Mouse (Mus musculus) ES-Bruce4 (cell line): ENCODE results near the gene Cd3d. TPM values are rescaled to one million over a fixed set of nuclear protein-coding genes. Genes with fewer than 3 reads are reported as not detected.

Experiments used
- H3K27ac ChIP-seq: 2 replicates; pipeline ENCODE4 v1.5.1; 2012; ENCODE audit warnings: low read length, inconsistent platforms; ENCODE audit not compliant: insufficient read depth
- H3K27me3 ChIP-seq: 2 replicates; pipeline ENCODE4 v1.6.1; 2012; ENCODE audit warnings: mild to moderate bottlenecking, low read length, inconsistent platforms; ENCODE audit not compliant: control insufficient read depth, poor library complexity, insufficient read depth, severe bottlenecking
- H3K36me3 ChIP-seq: 2 replicates; pipeline ENCODE4 v1.6.1; 2012; ENCODE audit warnings: inconsistent platforms, mild to moderate bottlenecking, low read length, moderate library complexity; ENCODE audit not compliant: control insufficient read depth, poor library complexity, insufficient read depth, severe bottlenecking
- H3K4me1 ChIP-seq: one replicate; pipeline ENCODE4 v1.8.1; 2011; ENCODE audit warnings: low read length; ENCODE audit not compliant: control insufficient read depth, insufficient read depth
- H3K4me3 ChIP-seq: 2 replicates; pipeline ENCODE4 v1.5.1; 2011; ENCODE audit warnings: low read depth, mild to moderate bottlenecking, low read length
- H3K9ac ChIP-seq: 2 replicates; pipeline ENCODE4 v1.6.1; 2012; ENCODE audit warnings: low read depth, mild to moderate bottlenecking, inconsistent platforms; ENCODE audit not compliant: poor library complexity, severe bottlenecking
- H3K9me3 ChIP-seq: replicated peaks from 2 replicates; pipeline ENCODE4 v1.6.1; 2012; ENCODE audit warnings: mild to moderate bottlenecking, low read length, inconsistent platforms; ENCODE audit not compliant: control insufficient read depth, poor library complexity, insufficient read depth, severe bottlenecking
- CTCF ChIP-seq: IDR thresholded peaks from one replicate; pipeline ENCODE4 v1.8.1; 2011; ENCODE audit warnings: low read depth, low read length
- EP300 ChIP-seq: IDR thresholded peaks from 2 replicates; pipeline ENCODE4 v1.6.1; 2011; ENCODE audit warnings: low read depth, low read length; ENCODE audit not compliant: insufficient read depth
- POLR2A ChIP-seq: IDR thresholded peaks from one replicate; pipeline ENCODE4 v1.8.1; 2011; ENCODE audit warnings: low read length; ENCODE audit not compliant: insufficient read depth
- polyA plus RNA-seq: library from polyadenylated mRNA; stranded (reverse); fragments of >200 nt; gene quantifications from 2 replicates; pipeline ENCODE4 v1.2.4, GENCODE M21; 2011; ENCODE audit warnings: low read depth; ENCODE audit not compliant: missing spikeins, insufficient read depth, insufficient read length

The Cd3d gene
- polyA plus RNA-seq, 1 experiment: not detected

GRCm38 (mm10) chr9:45030341-45030740 lies 48.8 kb downstream of the Cd3d start:
- no peaks in the 10 kb centered on the region for H3K4me1 ChIP-seq
- no peaks in the 10 kb centered on the region for H3K36me3 ChIP-seq
- H3K9ac ChIP-seq: no peak overlapping the region
- H3K4me3 ChIP-seq: no peak overlapping the region
- no peak for TF ChIP-seq EP300
- TF ChIP-seq CTCF: no peak
- no peak overlapping the region for H3K27ac ChIP-seq
- no peaks in the 10 kb centered on the region for H3K27me3 ChIP-seq
- no peaks in the 10 kb centered on the region for H3K9me3 ChIP-seq

- no peaks in the 10 kb centered on the region for H3K27me3 ChIP-seq
- H3K4me3 ChIP-seq: no peak overlapping the region
- TF ChIP-seq POLR2A (no peak), CTCF (no peak), EP300 (no peak)
- H3K36me3 ChIP-seq: no peaks in the 10 kb centered on the region
- no peak overlapping the region for H3K9ac ChIP-seq
- no peaks in the 10 kb centered on the region for H3K4me1 ChIP-seq
- H3K27ac ChIP-seq: no peak overlapping the region
- no peaks in the 10 kb centered on the region for H3K9me3 ChIP-seq
Measured at GRCm38 (mm10) chr9:45032261-45032660, 50.7 kb downstream of the Cd3d start.

GRCm38 (mm10) chr9:45034526-45034925 lies 52.9 kb downstream of the Cd3d start:
- Histone ChIP-seq H3K36me3 (no peaks in the 10 kb centered on the region), H3K4me3 (no peak overlapping the region), H3K4me1 (no peaks in the 10 kb centered on the region), H3K9ac (no peak overlapping the region), H3K27ac (no peak overlapping the region), H3K27me3 (no peaks in the 10 kb centered on the region), H3K9me3 (no peaks in the 10 kb centered on the region)
- TF ChIP-seq POLR2A: no peak
- TF ChIP-seq CTCF: no peak
- no peak for TF ChIP-seq EP300

Other genes starting within 250 kb of the Cd3d start
- 19.0 and 22.3 TPM in 2 replicates for gene Phldb1, start 246.6 kb upstream of the Cd3d start, polyA plus RNA-seq
- 259 and 291 TPM in 2 replicates for gene Arcn1, start 213.9 kb upstream of the Cd3d start, polyA plus RNA-seq
- gene Ift46, start 213.9 kb upstream of the Cd3d start, polyA plus RNA-seq: 329 and 336 TPM in 2 replicates
- 1.5 and 2.0 TPM in 2 replicates for gene Tmem25, start 182.5 kb upstream of the Cd3d start, polyA plus RNA-seq
- gene Ttc36, start 178.7 kb upstream of the Cd3d start, polyA plus RNA-seq: not detected in 2 replicates
- gene Kmt2a, start 100.5 kb upstream of the Cd3d start, polyA plus RNA-seq: 59.5 and 71.4 TPM in 2 replicates
- gene Atp5l, start 61.0 kb upstream of the Cd3d start, polyA plus RNA-seq: 166 and 170 TPM in 2 replicates
- 37.4 and 45.9 TPM in 2 replicates for gene Ube4a, start 16.2 kb upstream of the Cd3d start, polyA plus RNA-seq
- gene Cd3g, start 1.4 kb upstream of the Cd3d start, polyA plus RNA-seq: not detected in 2 replicates
- not detected in 2 replicates for gene Cd3e, start 27.8 kb downstream of the Cd3d start, polyA plus RNA-seq
- gene Mpzl2, start 58.0 kb downstream of the Cd3d start, polyA plus RNA-seq: 58.9 and 64.3 TPM in 2 replicates
- gene Mpzl3, start 73.4 kb downstream of the Cd3d start, polyA plus RNA-seq: 6.7 and 7.3 TPM in 2 replicates
- gene Jaml, start 97.4 kb downstream of the Cd3d start, polyA plus RNA-seq: not detected in 2 replicates
- gene Scn2b, start 136.0 kb downstream of the Cd3d start, polyA plus RNA-seq: 0.60 and 0.88 TPM in 2 replicates
- 0.35 and 0.40 TPM in 2 replicates for gene Scn4b, start 156.6 kb downstream of the Cd3d start, polyA plus RNA-seq
- not detected in 2 replicates for gene BC049352, start 200.2 kb downstream of the Cd3d start, polyA plus RNA-seq
- gene Tmprss4, start 222.3 kb downstream of the Cd3d start, polyA plus RNA-seq: 0.52 TPM in 1 of 2 replicates, not detected in the other